Comparison of ENCODE assay signal across 9 mouse cellular contexts in the genomic region with DNA sequence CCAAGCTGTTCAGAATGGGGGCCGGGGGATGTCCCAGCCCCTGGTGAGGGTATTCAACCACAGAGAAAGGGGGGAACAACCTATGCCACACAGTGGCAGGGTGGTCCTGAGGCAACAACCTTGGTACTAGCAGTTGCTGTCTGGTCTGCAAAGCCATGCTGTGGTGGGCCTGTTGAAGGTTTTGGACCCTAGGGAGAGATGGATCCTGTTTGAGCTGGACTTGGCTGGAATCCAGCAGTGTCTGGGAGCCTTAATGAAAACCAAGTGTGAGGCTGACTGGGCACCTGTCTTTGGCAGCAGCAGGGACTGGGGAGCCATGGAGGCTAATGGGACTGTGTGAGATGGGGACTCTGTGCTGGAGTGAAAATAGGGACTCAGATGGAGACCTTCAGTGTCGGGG. TPM values are rescaled to one million over a fixed set of nuclear protein-coding genes. Genes with fewer than 3 reads are reported as not detected.
A peak's percentile ranks its signal among the peaks of the same experiment; 100 is the strongest.
DNase-seq lines count a peak whose midpoint lies in the region; ATAC-seq lines count a peak whose summit lies in the region.
"Had no signal": no experiment of that assay in that cellular context is flagged by ENCODE, and none has a peak within 500 bp of the region (broad histone marks: within the 10 kb centered on the region; RNA-seq: fewer than 3 reads in every experiment).

No protein-coding gene starts in this region.

- WGBS in embryonic facial prominence, embryonic 14.5 days = 39% methylated on average over 2 of the region's 2 CpGs
- 48% methylated on average over 2 of the region's 2 CpGs for WGBS in hindbrain, embryonic 14.5 days
- 17% methylated on average over 2 of the region's 2 CpGs for WGBS in limb, embryonic 15.5 days

- peak; percentile 27 for ATAC-seq in embryonic facial prominence, embryonic 14.5 days (ENCODE audit: low read depth)
- ATAC-seq in hindbrain, embryonic 14.5 days (ENCODE audit: low FRiP score) = peak; percentile 25
- ATAC-seq in limb, embryonic 15.5 days (ENCODE audit: insufficient number of reproducible peaks, low FRiP score, low TSS enrichment, low read depth) = peak; percentile 1; the same call in 1 of the 2 replicates

- H3K9ac ChIP-seq in embryonic facial prominence, embryonic 14.5 days (ENCODE audit: low read depth, low read length) = 0 out of 2 replicates have a peak overlapping the region, but pooled peaks have one; percentile 2
- peak overlapping the region; percentile 36 for H3K9ac ChIP-seq in hindbrain, embryonic 14.5 days
- H3K9ac ChIP-seq in limb, embryonic 15.5 days = no peak overlapping the region

- no peak overlapping the region for H3K4me3 ChIP-seq in embryonic facial prominence, embryonic 14.5 days (ENCODE audit: low read depth, low read length)
- no peak overlapping the region; the same call in 1 of the 2 replicates for H3K4me3 ChIP-seq in hindbrain, embryonic 14.5 days (replicated peaks; ENCODE audit: low read length)
- H3K4me3 ChIP-seq in limb, embryonic 15.5 days = peak overlapping the region; percentile 14

- no peaks in the 10 kb centered on the region for H3K9me3 ChIP-seq in embryonic facial prominence, embryonic 14.5 days (ENCODE audit: control insufficient read depth, low read length)
- no peaks in the 10 kb centered on the region for H3K9me3 ChIP-seq in hindbrain, embryonic 14.5 days (ENCODE audit: control insufficient read depth, low read length)
- H3K9me3 ChIP-seq in limb, embryonic 15.5 days = no peaks in the 10 kb centered on the region
- H3K9me3 ChIP-seq: megakaryocyte, embryonic 14.5 days had no signal

- no peak overlapping the region for H3K27ac ChIP-seq in embryonic facial prominence, embryonic 14.5 days (replicated peaks; ENCODE audit: low read depth, low read length)
- H3K27ac ChIP-seq in hindbrain, embryonic 14.5 days = peak overlapping the region; percentile 54
- H3K27ac ChIP-seq in limb, embryonic 15.5 days = peak overlapping the region; percentile 48

- no peaks in the 10 kb centered on the region; the same call in 1 of the 2 replicates for H3K27me3 ChIP-seq in embryonic facial prominence, embryonic 14.5 days (replicated peaks; ENCODE audit: control insufficient read depth, insufficient read depth, low read length)
- H3K27me3 ChIP-seq in hindbrain, embryonic 14.5 days (ENCODE audit: control insufficient read depth, insufficient read depth, low read length) = no peaks in the 10 kb centered on the region
- H3K27me3 ChIP-seq in limb, embryonic 15.5 days = peaks cover 20% of the 10 kb centered on the region

- peaks cover 27% of the 10 kb centered on the region for H3K4me1 ChIP-seq in embryonic facial prominence, embryonic 14.5 days (ENCODE audit: control insufficient read depth, insufficient read depth, low read length)
- H3K4me1 ChIP-seq in hindbrain, embryonic 14.5 days (replicated peaks; ENCODE audit: control insufficient read depth, insufficient read depth, low read length) = peaks cover 22% of the 10 kb centered on the region
- H3K4me1 ChIP-seq in limb, embryonic 15.5 days = peaks cover 61% of the 10 kb centered on the region

- H3K36me3 ChIP-seq in embryonic facial prominence, embryonic 14.5 days (ENCODE audit: control insufficient read depth, insufficient read depth, low read length) = no peaks in the 10 kb centered on the region
- H3K36me3 ChIP-seq in hindbrain, embryonic 14.5 days (replicated peaks; ENCODE audit: control insufficient read depth, insufficient read depth) = no peaks in the 10 kb centered on the region
- no peaks in the 10 kb centered on the region for H3K36me3 ChIP-seq in limb, embryonic 15.5 days

- peak; percentile 43 for DNase-seq in embryo, embryonic 10 days (ENCODE audit: low spot score)
- DNase-seq in embryo, embryonic 9.5 days (ENCODE audit: extremely low spot score) = no peak
- DNase-seq in embryonic facial prominence, embryonic 14.5 days (ENCODE audit: low spot score) = peak; percentile 84
- peak; percentile 52 for DNase-seq in hindbrain, embryonic 14.5 days (ENCODE audit: low spot score)
- peak; percentile 20 for DNase-seq in retina, postnatal 7 days (ENCODE audit: low read depth, low spot score)
- no peak for DNase-seq in cerebellum, adult 11 months
- DNase-seq in ovary, postnatal 36 days (ENCODE audit: low spot score) = no peak

- H3K4me2 ChIP-seq in embryonic facial prominence, embryonic 14.5 days (ENCODE audit: low read depth, low read length) = peak overlapping the region; percentile 16
- H3K4me2 ChIP-seq in hindbrain, embryonic 14.5 days (replicated peaks) = peak overlapping the region; percentile 27
- H3K4me2 ChIP-seq in limb, embryonic 15.5 days = peak overlapping the region; percentile 33

RNA-seq across cellular contexts. Expression of a gene that starts 0.5 kb away (rescaled TPM):
- 4.6 and 8.0 TPM in 2 replicates for polyA plus RNA-seq in embryonic facial prominence, embryonic 14.5 days (2014; fragmentation: Nextera tagmentation; extraction: Ambion mirVana)
- 9.1 and 10.0 TPM in 2 replicates for polyA plus RNA-seq in hindbrain, embryonic 14.5 days (2014; fragmentation: Nextera tagmentation; extraction: Ambion mirVana)
- 9.1 and 11.7 TPM in 2 replicates for polyA plus RNA-seq in limb, embryonic 15.5 days (2015; fragmentation: Nextera tagmentation; extraction: Ambion mirVana)

RNA-seq across cellular contexts. Expression of a gene that starts 7.7 kb away (rescaled TPM):
- polyA plus RNA-seq in embryonic facial prominence, embryonic 14.5 days (2014; fragmentation: Nextera tagmentation; extraction: Ambion mirVana) = 90.3 and 111 TPM in 2 replicates
- 0.32 TPM in 1 of 2 replicates, not detected in the other for polyA plus RNA-seq in hindbrain, embryonic 14.5 days (2014; fragmentation: Nextera tagmentation; extraction: Ambion mirVana)
- 36.7 and 79.4 TPM in 2 replicates for polyA plus RNA-seq in limb, embryonic 15.5 days (2015; fragmentation: Nextera tagmentation; extraction: Ambion mirVana)

RNA-seq across cellular contexts. Expression of a gene that starts 51.9 kb away (rescaled TPM):
- 0.63 and 1.4 TPM in 2 replicates for polyA plus RNA-seq in embryonic facial prominence, embryonic 14.5 days (2014; fragmentation: Nextera tagmentation; extraction: Ambion mirVana)
- polyA plus RNA-seq in hindbrain, embryonic 14.5 days (2014; fragmentation: Nextera tagmentation; extraction: Ambion mirVana) = 10.1 and 10.8 TPM in 2 replicates
- polyA plus RNA-seq in limb, embryonic 15.5 days (2015; fragmentation: Nextera tagmentation; extraction: Ambion mirVana) = 0.63 and 1.0 TPM in 2 replicates

Comparison
In these comparisons a context has a peak if more than half of its experiments do, and no peak if none do; other contexts are left out.
1. DNase-seq: peak in embryo, embryonic 10 days (single experiment), embryonic facial prominence, embryonic 14.5 days (single experiment), hindbrain, embryonic 14.5 days (single experiment) and retina, postnatal 7 days (single experiment); none in embryo, embryonic 9.5 days (single experiment), cerebellum, adult 11 months (single experiment) and ovary, postnatal 36 days (single experiment).
2. RNA of a gene that starts 7.7 kb away (polyA plus RNA-seq): 90.3 to 111 TPM in embryonic facial prominence, embryonic 14.5 days and 36.7 to 79.4 TPM in limb, embryonic 15.5 days; 0.32 TPM in hindbrain, embryonic 14.5 days; every median in the first group is over 10 times any median in the second.
3. Peak in every context shown above with its lines, with median percentiles within 50 percentile points of each other: ATAC-seq and H3K4me2 ChIP-seq.